Comparison of ENCODE assay signal across 8 mouse cellular contexts in the genomic region with DNA sequence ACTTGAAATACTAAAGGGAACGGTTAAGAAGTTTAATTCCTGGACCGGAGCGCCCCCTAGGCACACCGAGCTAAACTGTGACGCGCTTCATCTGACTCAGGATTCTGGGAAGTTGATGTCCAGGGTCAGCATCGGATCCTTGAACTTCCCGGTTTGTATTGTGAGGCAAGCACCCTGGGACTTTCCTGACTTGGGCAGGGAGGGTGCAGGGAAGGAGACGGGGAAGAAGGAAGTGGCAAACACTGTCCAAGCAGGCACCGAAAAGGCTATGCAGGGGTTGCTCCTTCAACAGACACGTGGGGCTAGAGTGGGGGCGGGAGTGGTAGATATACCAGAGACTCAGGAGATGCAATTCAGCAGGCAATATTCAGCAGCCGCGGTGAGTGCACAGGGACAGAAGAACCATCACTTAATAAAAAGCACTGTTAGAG.
DNase-seq lines count a peak whose midpoint lies in the region; ATAC-seq lines count a peak whose summit lies in the region.

No protein-coding gene starts in this region.

- no peaks in the 10 kb centered on the region for H3K9me3 ChIP-seq in intestine, embryonic 14.5 days (ENCODE audit: control insufficient read depth, low read length)
- no peaks in the 10 kb centered on the region for H3K9me3 ChIP-seq in megakaryocyte, embryonic 14.5 days

- no peak overlapping the region for H3K4me3 ChIP-seq in intestine, embryonic 14.5 days (ENCODE audit: low read depth, low read length)
- H3K4me3 ChIP-seq in megakaryocyte, embryonic 14.5 days (replicated peaks), result peak overlapping the region; percentile 87

- WGBS in intestine, embryonic 14.5 days, result 13% methylated on average over 14 of the region's 14 CpGs

- H3K27me3 ChIP-seq in intestine, embryonic 14.5 days (replicated peaks; ENCODE audit: control insufficient read depth, insufficient read depth, low read length), result no peaks in the 10 kb centered on the region
- no peaks in the 10 kb centered on the region for H3K27me3 ChIP-seq in megakaryocyte, embryonic 14.5 days (replicated peaks)

- DNase-seq in adrenal gland, adult 2 months, result peak; percentile 90
- peak; percentile 85 for DNase-seq in embryo, embryonic 10.5 days (ENCODE audit: low spot score)
- DNase-seq in gastrocnemius, postnatal 10 days, result peak; percentile 79
- peak; percentile 86 for DNase-seq in intestine, embryonic 14.5 days (ENCODE audit: low spot score)
- DNase-seq in left cerebral cortex, adult 9 months (ENCODE audit: low spot score in 2 of 2), result peak; percentile 51 to 88
- DNase-seq in spleen, adult 12 weeks (ENCODE audit: low spot score), result peak; percentile 64

- H3K9ac ChIP-seq in intestine, embryonic 14.5 days (ENCODE audit: low read length), result no peak overlapping the region

- H3K27ac ChIP-seq in intestine, embryonic 14.5 days (ENCODE audit: low read depth), result no peak overlapping the region

- H3K4me2 ChIP-seq in intestine, embryonic 14.5 days (ENCODE audit: low read length), result peak overlapping the region; percentile 36; the same call in 1 of the 2 replicates

- no peaks in the 10 kb centered on the region for H3K4me1 ChIP-seq in intestine, embryonic 14.5 days (replicated peaks; ENCODE audit: control insufficient read depth, insufficient read depth, low read length)
- peaks cover 47% of the 10 kb centered on the region for H3K4me1 ChIP-seq in megakaryocyte, embryonic 14.5 days

- H3K36me3 ChIP-seq in intestine, embryonic 14.5 days (ENCODE audit: control insufficient read depth, insufficient read depth, low read length), result no peaks in the 10 kb centered on the region
- H3K36me3 ChIP-seq in megakaryocyte, embryonic 14.5 days (replicated peaks; ENCODE audit: low read length), result no peaks in the 10 kb centered on the region

- peak; percentile 58; the same call in 1 of the 2 replicates for ATAC-seq in intestine, embryonic 14.5 days (replicated peaks; ENCODE audit: low FRiP score, low TSS enrichment, low read depth)
- no peak for ATAC-seq in inflammation-experienced regulatory T-cells, adult 6 months
